Mouse (Mus musculus): ENCODE measurements around the gene 4930404H24Rik. TPM values are rescaled to one million over a fixed set of nuclear protein-coding genes. Genes with fewer than 3 reads are reported as not detected.

The 4930404H24Rik gene
- not detected in 2 replicates for polyA plus RNA-seq (2012; rRNA removed)

GRCm38 (mm10) chr2:153492573-153493392, at the start of gene 4930404H24Rik:
Gene 4930404H24Rik (plus strand): TSS chr2:153492790.

GRCm38 (mm10) chr2:153529931-153530766, 37.6 kb downstream of the 4930404H24Rik start, which contains the start of gene Nol4l:
Gene Nol4l (minus strand): TSS chr2:153529971.

Other genes with a start within 250 kb of the 4930404H24Rik start
- gene Kif3b, start 201.4 kb upstream of the 4930404H24Rik start, polyA plus RNA-seq (2012; rRNA removed), result 18.0 and 23.2 TPM in 2 replicates
- 31.1 and 39.3 TPM in 2 replicates for gene Asxl1, start 147.0 kb upstream of the 4930404H24Rik start, polyA plus RNA-seq (2012; rRNA removed)
- gene Nol4l, start 37.2 kb downstream of the 4930404H24Rik start, polyA plus RNA-seq (2012; rRNA removed), result 24.5 and 37.1 TPM in 2 replicates
- gene Commd7, start 140.0 kb downstream of the 4930404H24Rik start, polyA plus RNA-seq (2012; rRNA removed), result 34.1 and 42.9 TPM in 2 replicates
- gene Dnmt3b, start 156.7 kb downstream of the 4930404H24Rik start, polyA plus RNA-seq (2012; rRNA removed), result 10.0 and 10.2 TPM in 2 replicates
- 0.11 and 0.20 TPM in 2 replicates for gene Dnmt3c, start 203.9 kb downstream of the 4930404H24Rik start, polyA plus RNA-seq (2012; rRNA removed)
- gene Mapre1, start 248.5 kb downstream of the 4930404H24Rik start, polyA plus RNA-seq (2012; rRNA removed), result 61.4 and 80.7 TPM in 2 replicates